Mouse (Mus musculus) E14TG2a.4 (cell line): ENCODE results near the gene Ninj1.
A peak's percentile ranks its signal among the peaks of the same experiment; 100 is the strongest.

Source experiments
- H3K27me3 ChIP-seq: 2 replicates; pipeline ENCODE4 v1.6.1; 2014; ENCODE audit warnings: low read length, control low read depth; ENCODE audit not compliant: insufficient read depth
- H3K36me3 ChIP-seq: 2 replicates; pipeline ENCODE4 v1.6.1; 2014; ENCODE audit warnings: low read length, control low read depth; ENCODE audit not compliant: insufficient read depth
- H3K4me1 ChIP-seq: replicated peaks from 2 replicates; pipeline ENCODE4 v1.6.1; 2014; ENCODE audit warnings: low read depth, low read length, control low read depth
- H3K4me3 ChIP-seq: replicated peaks from 2 replicates; pipeline ENCODE4 v1.5.1; 2014; ENCODE audit warnings: mild to moderate bottlenecking, low read length
- H3K9me3 ChIP-seq: 2 replicates; pipeline ENCODE4 v1.6.1; 2014; ENCODE audit warnings: low read length, control low read depth
- CTCF ChIP-seq: conservative IDR thresholded peaks from 2 replicates; pipeline ENCODE4 v1.5.1; 2014; ENCODE audit warnings: low read length
- NANOG ChIP-seq: IDR thresholded peaks from 2 replicates; pipeline ENCODE4 v1.6.1; 2014; ENCODE audit warnings: borderline replicate concordance, low read length, mixed read lengths
- POU5F1 ChIP-seq: IDR thresholded peaks from 2 replicates; pipeline ENCODE4 v1.6.1; 2014; ENCODE audit warnings: low read length, borderline replicate concordance

Gene Ninj1

GRCm38 (mm10) chr13:49212711-49213500 lies 25.6 kb downstream of the Ninj1 start:
- Histone ChIP-seq H3K27me3 (peaks cover 38% of the 10 kb centered on the region), H3K9me3 (no peaks in the 10 kb centered on the region), H3K4me1 (peaks cover 42% of the 10 kb centered on the region), H3K4me3 (no peak overlapping the region), H3K36me3 (no peaks in the 10 kb centered on the region)
- no peak for TF ChIP-seq CTCF
- TF ChIP-seq NANOG: no peak
- TF ChIP-seq POU5F1: no peak

GRCm38 (mm10) chr13:49213531-49213932 lies 26.2 kb downstream of the Ninj1 start:
- Histone ChIP-seq H3K27me3 (peaks cover 45% of the 10 kb centered on the region), H3K36me3 (no peaks in the 10 kb centered on the region), H3K4me3 (peak overlapping the region; percentile 29; the same call in 1 of the 2 replicates), H3K9me3 (no peaks in the 10 kb centered on the region), H3K4me1 (peaks cover 42% of the 10 kb centered on the region)
- no peak for TF ChIP-seq NANOG
- no peak for TF ChIP-seq CTCF
- no peak for TF ChIP-seq POU5F1

- TF ChIP-seq POU5F1 (no peak), CTCF (no peak), NANOG (no peak)
Observed at GRCm38 (mm10) chr13:49214454-49214853, 27.2 kb downstream of the Ninj1 start.

GRCm38 (mm10) chr13:49215128-49215503 lies 27.8 kb downstream of the Ninj1 start:
- Histone ChIP-seq H3K4me3 (peak overlapping the region; percentile 93), H3K36me3 (no peaks in the 10 kb centered on the region), H3K27me3 (peaks cover 59% of the 10 kb centered on the region), H3K9me3 (no peaks in the 10 kb centered on the region), H3K4me1 (peaks cover 39% of the 10 kb centered on the region)
- no peak for TF ChIP-seq CTCF
- no peak for TF ChIP-seq NANOG

More at GRCm38 (mm10) chr13:49214454-49214853, 27.2 kb downstream of the Ninj1 start:
- peaks cover 54% of the 10 kb centered on the region for H3K27me3 ChIP-seq
- H3K4me3 ChIP-seq: peak overlapping the region; percentile 93
- no peaks in the 10 kb centered on the region for H3K9me3 ChIP-seq
- H3K36me3 ChIP-seq: no peaks in the 10 kb centered on the region
- H3K4me1 ChIP-seq: peaks cover 40% of the 10 kb centered on the region

- Histone ChIP-seq H3K27me3 (peaks cover 64% of the 10 kb centered on the region), H3K9me3 (no peaks in the 10 kb centered on the region), H3K36me3 (no peaks in the 10 kb centered on the region), H3K4me3 (peak within 1 kb of the TSS; percentile 93), H3K4me1 (peaks cover 39% of the 10 kb centered on the region)
- TF ChIP-seq POU5F1 (no peak), NANOG (no peak), CTCF (no peak)
Observed at GRCm38 (mm10) chr13:49215504-49216219, 28.4 kb downstream of the Ninj1 start, which contains the start of gene Card19. TSS of gene Card19 (minus strand) at chr13:49216037.

- TF ChIP-seq POU5F1 (no peak), CTCF (no peak), NANOG (no peak)
- Histone ChIP-seq H3K4me1 (peaks cover 41% of the 10 kb centered on the region), H3K4me3 (peak overlapping the region; percentile 93), H3K9me3 (no peaks in the 10 kb centered on the region), H3K36me3 (no peaks in the 10 kb centered on the region), H3K27me3 (peaks cover 64% of the 10 kb centered on the region)
Observed at GRCm38 (mm10) chr13:49216220-49216552, 28.9 kb downstream of the Ninj1 start.

GRCm38 (mm10) chr13:49216808-49217561 lies 29.7 kb downstream of the Ninj1 start:
- Histone ChIP-seq H3K27me3 (peaks cover 67% of the 10 kb centered on the region), H3K9me3 (no peaks in the 10 kb centered on the region), H3K4me1 (peaks cover 44% of the 10 kb centered on the region), H3K4me3 (peak overlapping the region; percentile 93), H3K36me3 (no peaks in the 10 kb centered on the region)
- no peak for TF ChIP-seq CTCF
- TF ChIP-seq POU5F1: no peak
- no peak for TF ChIP-seq NANOG

GRCm38 (mm10) chr13:49218651-49219050 lies 31.4 kb downstream of the Ninj1 start:
- no peak overlapping the region for H3K4me3 ChIP-seq
- no peaks in the 10 kb centered on the region for H3K9me3 ChIP-seq
- peaks cover 33% of the 10 kb centered on the region for H3K4me1 ChIP-seq
- no peaks in the 10 kb centered on the region for H3K36me3 ChIP-seq
- TF ChIP-seq CTCF: no peak
- TF ChIP-seq NANOG: no peak
- TF ChIP-seq POU5F1: no peak
- peaks cover 80% of the 10 kb centered on the region for H3K27me3 ChIP-seq

- H3K4me1 ChIP-seq: peaks cover 33% of the 10 kb centered on the region
- H3K9me3 ChIP-seq: no peaks in the 10 kb centered on the region
- no peak overlapping the region for H3K4me3 ChIP-seq
- no peaks in the 10 kb centered on the region for H3K36me3 ChIP-seq
- peaks cover 81% of the 10 kb centered on the region for H3K27me3 ChIP-seq
- no peak for TF ChIP-seq POU5F1
- no peak for TF ChIP-seq NANOG
- no peak for TF ChIP-seq CTCF
Observed at GRCm38 (mm10) chr13:49219367-49219766, 32.1 kb downstream of the Ninj1 start.
